Mouse (Mus musculus) forebrain, embryonic 15.5 days (tissue): Measurements from ENCODE around the gene Cfap77. TPM values are rescaled to one million over a fixed set of nuclear protein-coding genes. Genes with fewer than 3 reads are reported as not detected.

Source experiments
- ATAC-seq: fragments of 200-750 bp; cut with Nextera tagmentation; replicated peaks from 2 replicates; pipeline ENCODE4 v1.8.0; 2017; ENCODE audit warnings: mild to moderate bottlenecking, moderate TSS enrichment, moderate library complexity
- H3K27ac ChIP-seq: fragments of 300-500 bp; sonication (generic); replicated peaks from 2 replicates; pipeline ENCODE4 v1.5.1; 2015; ENCODE audit warnings: mild to moderate bottlenecking, inconsistent platforms
- H3K27me3 ChIP-seq: fragments of 300-500 bp; sonication (generic); 2 replicates; pipeline ENCODE4 v1.6.1; 2015; ENCODE audit warnings: inconsistent platforms
- H3K36me3 ChIP-seq: fragments of 300-500 bp; sonication (generic); 2 replicates; pipeline ENCODE4 v1.6.1; 2015; ENCODE audit warnings: mild to moderate bottlenecking, inconsistent platforms
- H3K4me1 ChIP-seq: fragments of 300-500 bp; sonication (generic); 2 replicates; pipeline ENCODE4 v1.6.1; 2015; ENCODE audit warnings: inconsistent platforms
- H3K4me2 ChIP-seq: fragments of 300-500 bp; sonication (generic); replicated peaks from 2 replicates; pipeline ENCODE4 v1.6.1; 2015; ENCODE audit warnings: mild to moderate bottlenecking, inconsistent platforms
- H3K4me3 ChIP-seq: fragments of 300-500 bp; sonication (generic); 2 replicates; pipeline ENCODE4 v1.5.1; 2015; ENCODE audit warnings: mild to moderate bottlenecking, inconsistent platforms
- H3K9ac ChIP-seq: fragments of 300-500 bp; sonication (generic); replicated peaks from 2 replicates; pipeline ENCODE4 v1.6.1; 2015; ENCODE audit warnings: mild to moderate bottlenecking, inconsistent platforms
- H3K9me3 ChIP-seq: fragments of 300-500 bp; sonication (generic); 2 replicates; pipeline ENCODE4 v1.6.1; 2016; ENCODE audit warnings: inconsistent platforms
- WGBS: fragments of 180-500 bp; shearing (Covaris S2); methylation state at CpG from one replicate; pipeline ENCODE4 v1.1.7; 2015; ENCODE audit warnings: mixed read lengths; 5-methylcytosine and 5-hydroxymethylcytosine counted together
- polyA plus RNA-seq: library from polyadenylated mRNA; unstranded; fragments of >200 nt; fragmentation: Nextera tagmentation; extraction: Ambion mirVana; gene quantifications from 2 replicates; pipeline ENCODE4 v1.2.1, GENCODE M21; 2015

Gene Cfap77
- polyA plus RNA-seq, 1 experiment from 2014 or later, result not detected

DNA sequence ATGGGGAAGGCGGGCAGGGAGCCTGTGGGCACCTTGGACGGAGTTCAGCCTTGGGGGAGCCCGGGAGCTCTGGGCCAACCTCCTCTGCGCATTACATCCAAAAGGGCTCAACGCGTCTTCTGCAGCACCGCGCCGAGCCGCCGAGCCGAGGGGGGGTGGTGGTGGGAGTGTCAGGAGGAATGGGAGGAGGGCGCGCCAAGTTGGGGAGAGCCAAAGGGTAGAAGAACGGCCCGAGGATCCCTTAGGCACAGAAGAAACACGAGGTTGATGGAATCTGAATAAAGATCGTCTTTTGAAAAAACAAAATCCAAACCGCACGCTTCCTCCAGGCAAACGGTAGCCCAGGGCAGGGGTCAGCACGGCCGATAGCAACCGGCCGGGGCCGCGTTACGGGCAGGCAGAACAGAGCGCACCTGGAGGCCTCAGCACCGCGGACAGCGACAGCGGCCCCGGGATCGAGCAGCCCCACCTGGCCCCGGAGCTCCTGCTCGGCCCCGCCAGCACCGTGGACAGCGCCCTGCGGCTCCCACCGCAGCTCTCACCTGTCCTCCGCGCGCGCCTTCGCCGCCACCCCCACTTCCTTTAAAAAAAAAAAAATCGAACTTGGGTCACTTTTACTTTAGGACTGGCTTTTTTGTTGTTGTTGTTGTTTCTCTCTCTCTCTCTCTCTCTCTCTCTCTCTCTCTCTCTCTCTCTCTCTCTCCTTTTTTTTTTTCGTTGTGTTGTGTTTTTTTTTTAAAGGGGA, 138.9 kb downstream of the Cfap77 start:
- no peak overlapping the region for H3K4me2 ChIP-seq

DNA sequence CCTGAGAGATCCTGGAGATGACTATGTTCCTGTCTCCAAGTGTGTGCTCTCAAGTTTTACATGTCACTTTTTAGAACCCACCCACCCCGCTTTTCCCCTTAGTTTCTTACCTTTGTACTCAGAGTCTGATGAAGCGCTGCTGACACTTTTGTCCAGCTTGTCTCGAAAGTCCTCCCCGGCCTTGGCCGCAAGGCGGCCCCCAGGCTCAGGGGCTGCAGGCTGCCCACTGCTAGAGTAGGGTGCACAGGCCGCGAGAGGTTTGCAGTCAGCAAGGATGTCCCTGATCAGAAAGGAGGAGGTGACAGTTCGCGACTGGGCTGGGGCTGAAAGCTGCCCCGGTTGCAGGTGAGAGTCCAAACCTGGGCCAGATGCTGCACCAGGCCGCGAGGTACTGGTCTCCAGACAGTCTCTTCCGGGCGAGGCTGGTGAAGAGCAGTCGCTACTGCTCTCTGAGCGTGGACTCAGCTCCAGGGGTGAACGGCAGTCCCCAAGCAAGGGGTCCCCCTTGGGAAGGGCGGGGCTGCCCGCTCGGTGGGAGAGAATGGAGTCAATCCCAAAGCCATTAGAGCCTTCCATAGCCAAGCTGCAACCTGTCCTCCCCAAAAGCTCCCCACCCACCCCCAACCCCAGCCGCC, 139.6 kb downstream of the Cfap77 start:
- H3K27me3 ChIP-seq, result peaks cover 86% of the 10 kb centered on the region
- no peaks in the 10 kb centered on the region for H3K36me3 ChIP-seq
- no peak overlapping the region for H3K9ac ChIP-seq
- ATAC-seq, result no peak
- peaks cover 21% of the 10 kb centered on the region for H3K4me1 ChIP-seq
- H3K4me3 ChIP-seq, result no peak overlapping the region
- H3K4me2 ChIP-seq, result no peak overlapping the region
- H3K9me3 ChIP-seq, result no peaks in the 10 kb centered on the region
- H3K27ac ChIP-seq, result no peak overlapping the region
- WGBS, result 2% methylated on average over 22 of the region's 22 CpGs

More for the DNA sequence above, 138.9 kb downstream of the Cfap77 start:
- ATAC-seq, result no peak
- Histone ChIP-seq H3K36me3 (no peaks in the 10 kb centered on the region), H3K27ac (no peak overlapping the region), H3K4me3 (no peak overlapping the region), H3K9ac (no peak overlapping the region), H3K9me3 (no peaks in the 10 kb centered on the region), H3K4me1 (peaks cover 21% of the 10 kb centered on the region), H3K27me3 (peaks cover 86% of the 10 kb centered on the region)
- under 1% methylated on average over 46 of the region's 50 CpGs for WGBS

DNA sequence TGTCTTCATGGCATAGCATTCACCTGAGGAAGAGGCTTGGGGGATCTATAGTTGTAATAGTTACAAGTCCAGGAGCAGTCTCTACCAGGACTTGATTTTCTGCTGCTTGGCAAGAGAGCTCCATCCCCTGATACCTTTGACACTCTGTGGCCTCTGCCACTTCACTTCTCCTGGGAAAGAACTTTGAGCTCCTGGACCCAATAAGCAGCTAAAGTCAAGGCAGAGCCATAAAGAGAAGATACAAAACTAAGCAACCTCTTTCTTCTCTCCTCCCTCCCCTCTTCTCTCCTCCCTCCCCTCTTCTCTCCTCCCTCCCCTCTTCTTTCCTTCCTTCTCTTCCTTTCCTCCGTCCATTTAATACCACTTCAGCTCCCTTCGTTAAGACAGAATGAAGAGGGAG, 140.7 kb downstream of the Cfap77 start:
- 0% methylated on average over 2 of the region's 2 CpGs for WGBS
- H3K27ac ChIP-seq, result no peak overlapping the region
- peaks cover 26% of the 10 kb centered on the region for H3K4me1 ChIP-seq
- no peaks in the 10 kb centered on the region for H3K36me3 ChIP-seq
- no peaks in the 10 kb centered on the region for H3K9me3 ChIP-seq
- H3K4me2 ChIP-seq, result no peak overlapping the region
- H3K9ac ChIP-seq, result no peak overlapping the region
- ATAC-seq, result no peak
- peaks cover 88% of the 10 kb centered on the region for H3K27me3 ChIP-seq
- no peak overlapping the region for H3K4me3 ChIP-seq

DNA sequence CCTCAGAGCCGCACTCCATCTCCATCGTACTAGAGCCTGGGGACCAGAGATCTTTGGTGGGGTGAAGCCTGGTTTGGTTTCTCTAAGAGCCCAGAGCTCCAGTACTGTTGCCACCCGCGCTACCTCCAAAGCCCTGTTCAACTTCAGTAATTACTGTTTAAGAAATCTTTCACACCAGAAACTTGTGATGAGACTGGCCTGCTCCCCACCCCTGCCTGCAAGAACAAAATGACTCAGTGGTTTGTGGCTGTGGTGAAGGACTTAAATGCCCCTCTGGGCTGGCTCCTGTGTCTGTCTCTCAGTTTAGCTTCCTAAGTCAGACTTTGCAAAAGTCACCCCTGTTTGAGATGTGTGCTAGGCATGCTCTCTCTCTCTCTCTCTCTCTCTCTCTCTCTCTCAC, 141.9 kb downstream of the Cfap77 start:
- 2% methylated on average over 4 of the region's 4 CpGs for WGBS
- Histone ChIP-seq H3K4me2 (no peak overlapping the region), H3K27ac (no peak overlapping the region), H3K36me3 (no peaks in the 10 kb centered on the region), H3K9ac (no peak overlapping the region), H3K4me1 (peaks cover 37% of the 10 kb centered on the region), H3K9me3 (no peaks in the 10 kb centered on the region), H3K27me3 (peaks cover 88% of the 10 kb centered on the region), H3K4me3 (no peak overlapping the region)
- ATAC-seq, result no peak

DNA sequence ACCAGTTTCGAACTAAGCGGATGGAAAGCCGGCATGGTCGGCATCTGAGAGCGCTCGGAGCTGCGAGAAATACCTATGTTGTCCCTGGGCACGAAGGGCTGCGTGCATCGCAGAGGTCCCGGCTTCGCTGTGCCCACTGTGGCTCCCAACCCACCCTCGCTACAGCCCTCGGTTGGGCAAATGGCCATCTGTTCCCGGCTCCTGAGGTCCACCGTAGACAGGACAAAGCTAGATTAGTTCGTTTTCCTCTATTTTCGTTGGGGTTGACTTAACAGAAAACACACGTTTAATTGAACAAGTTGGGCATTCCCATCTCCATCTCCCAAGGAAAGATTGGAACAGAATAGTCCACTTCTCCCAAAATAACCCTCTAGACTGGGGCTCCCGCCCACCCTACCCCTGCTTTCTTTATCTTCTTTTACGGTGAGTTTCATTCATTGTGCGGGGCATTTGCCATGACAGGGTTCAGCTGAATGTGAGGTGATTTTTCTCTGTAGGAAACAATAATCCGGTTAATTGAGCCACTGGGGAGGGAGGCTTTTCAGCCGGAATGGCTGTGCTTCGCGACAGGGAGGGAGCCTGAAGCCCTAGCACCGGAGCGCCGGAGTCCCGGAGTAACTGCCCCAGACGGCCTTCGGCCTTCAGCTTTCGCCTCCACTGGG, 142.7 kb downstream of the Cfap77 start:
- Histone ChIP-seq H3K4me3 (no peak overlapping the region), H3K4me1 (peaks cover 40% of the 10 kb centered on the region), H3K36me3 (no peaks in the 10 kb centered on the region), H3K9me3 (no peaks in the 10 kb centered on the region), H3K27ac (no peak overlapping the region), H3K9ac (no peak overlapping the region), H3K27me3 (peaks cover 94% of the 10 kb centered on the region), H3K4me2 (no peak overlapping the region)
- under 1% methylated on average over 33 of the region's 33 CpGs for WGBS
- no peak for ATAC-seq

DNA sequence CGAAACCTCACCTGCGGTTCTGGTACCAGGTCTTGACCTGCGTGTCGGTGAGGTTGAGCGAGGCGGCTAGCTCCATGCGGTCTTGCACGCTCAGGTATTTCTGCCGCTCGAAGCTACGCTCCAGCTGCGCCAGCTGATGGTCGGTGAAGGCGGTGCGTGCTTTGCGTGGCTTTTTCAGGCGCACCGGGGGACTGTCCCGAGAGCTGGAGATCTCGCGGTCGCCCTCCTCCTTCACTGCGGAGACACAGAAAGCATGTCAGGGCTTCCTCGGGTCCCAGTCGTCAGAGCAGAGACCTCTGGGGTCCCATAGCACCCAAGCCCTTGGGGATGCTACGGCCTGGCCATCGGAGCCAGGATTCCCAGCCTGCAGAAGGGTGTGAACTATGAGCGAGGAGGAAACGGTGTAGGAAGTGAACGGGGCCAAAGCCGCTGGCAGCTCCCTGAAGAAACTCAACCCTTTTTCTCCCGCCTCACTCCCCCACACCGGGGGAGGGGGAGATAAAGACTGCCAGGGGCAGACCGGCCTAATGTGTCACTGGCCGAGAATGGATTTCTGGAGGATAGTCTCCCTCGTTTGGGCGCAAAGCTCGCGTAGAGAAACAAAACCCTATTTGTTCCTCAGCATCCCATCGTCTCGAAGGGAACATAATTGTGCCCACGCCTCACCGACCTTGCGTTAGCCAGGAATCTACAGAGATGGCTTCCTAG, 143.4 kb downstream of the Cfap77 start:
- H3K4me1 ChIP-seq, result peaks cover 40% of the 10 kb centered on the region
- ATAC-seq, result no peak
- no peak overlapping the region for H3K4me3 ChIP-seq
- H3K4me2 ChIP-seq, result no peak overlapping the region
- H3K9ac ChIP-seq, result no peak overlapping the region
- H3K27ac ChIP-seq, result no peak overlapping the region
- peaks cover 94% of the 10 kb centered on the region for H3K27me3 ChIP-seq
- no peaks in the 10 kb centered on the region for H3K36me3 ChIP-seq
- WGBS, result 1% methylated on average over 44 of the region's 44 CpGs
- no peaks in the 10 kb centered on the region for H3K9me3 ChIP-seq

DNA sequence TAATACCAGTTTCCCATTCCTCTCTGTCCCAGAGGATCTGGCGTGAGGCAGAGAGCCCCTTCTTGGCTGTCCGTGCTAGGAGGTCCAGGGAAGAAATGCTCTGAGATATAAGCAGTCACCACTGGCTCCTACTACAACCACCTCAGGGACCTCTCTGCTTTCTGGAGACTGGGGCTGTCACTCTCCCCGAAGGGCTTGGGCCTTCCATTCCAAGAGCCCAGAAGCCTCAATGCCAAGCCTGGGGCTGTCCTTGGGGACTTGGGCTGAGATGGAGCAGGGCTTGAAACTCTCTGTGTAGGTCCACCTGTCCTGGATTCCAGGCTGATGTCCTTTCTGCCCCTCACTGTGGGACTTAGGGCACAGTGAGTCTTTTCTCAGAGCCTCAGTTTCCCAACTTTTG, 144.0 kb downstream of the Cfap77 start:
- no peaks in the 10 kb centered on the region for H3K9me3 ChIP-seq
- ATAC-seq, result no peak
- WGBS, result 12% methylated on average over 3 of the region's 3 CpGs
- H3K4me2 ChIP-seq, result no peak overlapping the region
- H3K9ac ChIP-seq, result no peak overlapping the region
- peaks cover 37% of the 10 kb centered on the region for H3K4me1 ChIP-seq
- H3K27me3 ChIP-seq, result peaks cover 94% of the 10 kb centered on the region
- no peaks in the 10 kb centered on the region for H3K36me3 ChIP-seq
- no peak overlapping the region for H3K4me3 ChIP-seq
- no peak overlapping the region for H3K27ac ChIP-seq

DNA sequence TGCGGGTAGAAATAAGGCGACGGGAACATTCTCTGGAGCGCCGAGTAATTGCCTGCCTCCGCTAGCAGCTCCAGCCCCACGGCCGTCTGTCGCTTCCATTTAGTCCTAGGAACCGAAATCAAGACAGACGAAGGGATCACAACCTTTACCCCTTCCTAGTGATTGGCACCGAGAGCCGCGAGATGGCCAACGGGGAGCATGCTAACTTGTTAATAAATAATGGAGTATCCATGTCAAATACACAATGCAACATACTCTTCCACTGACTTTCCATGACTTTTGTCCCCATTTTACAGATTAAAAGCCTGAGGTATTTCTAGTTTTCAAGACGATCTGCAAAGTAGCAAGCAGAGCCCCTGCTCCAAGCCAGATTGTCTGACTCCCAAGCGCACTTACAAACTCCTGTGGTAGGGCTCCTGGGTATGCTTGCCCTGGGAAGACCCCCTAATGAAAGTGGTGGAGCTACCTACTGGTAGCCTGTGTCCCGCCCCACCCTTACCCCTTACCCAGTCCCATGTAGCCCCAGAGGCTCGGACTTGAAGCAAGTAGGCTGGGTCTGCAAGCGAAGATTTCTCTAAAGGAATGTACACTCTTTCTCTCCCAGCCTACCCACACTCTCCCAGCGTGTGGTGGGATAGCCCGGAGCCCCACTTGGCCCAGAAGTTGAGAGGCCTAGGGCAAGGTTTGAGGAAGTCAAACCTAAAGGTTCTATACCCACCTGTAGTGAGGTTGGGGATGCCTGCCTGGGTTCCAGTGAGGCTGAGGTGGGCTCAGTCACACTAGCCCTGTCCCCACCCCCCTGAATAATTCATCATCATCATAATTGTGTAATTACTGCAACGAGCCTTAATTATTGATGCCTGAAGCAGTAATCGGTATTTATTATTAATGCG, 144.8 kb downstream of the Cfap77 start:
- no peak overlapping the region for H3K4me2 ChIP-seq
- peaks cover 6% of the 10 kb centered on the region; the same call in 1 of the 2 replicates for H3K36me3 ChIP-seq
- no peak overlapping the region for H3K9ac ChIP-seq
- ATAC-seq, result no peak
- H3K4me3 ChIP-seq, result no peak overlapping the region
- peaks cover 33% of the 10 kb centered on the region for H3K4me1 ChIP-seq
- H3K27me3 ChIP-seq, result peaks cover 94% of the 10 kb centered on the region
- H3K27ac ChIP-seq, result no peak overlapping the region
- H3K9me3 ChIP-seq, result no peaks in the 10 kb centered on the region
- 4% methylated on average over 25 of the region's 25 CpGs for WGBS

DNA sequence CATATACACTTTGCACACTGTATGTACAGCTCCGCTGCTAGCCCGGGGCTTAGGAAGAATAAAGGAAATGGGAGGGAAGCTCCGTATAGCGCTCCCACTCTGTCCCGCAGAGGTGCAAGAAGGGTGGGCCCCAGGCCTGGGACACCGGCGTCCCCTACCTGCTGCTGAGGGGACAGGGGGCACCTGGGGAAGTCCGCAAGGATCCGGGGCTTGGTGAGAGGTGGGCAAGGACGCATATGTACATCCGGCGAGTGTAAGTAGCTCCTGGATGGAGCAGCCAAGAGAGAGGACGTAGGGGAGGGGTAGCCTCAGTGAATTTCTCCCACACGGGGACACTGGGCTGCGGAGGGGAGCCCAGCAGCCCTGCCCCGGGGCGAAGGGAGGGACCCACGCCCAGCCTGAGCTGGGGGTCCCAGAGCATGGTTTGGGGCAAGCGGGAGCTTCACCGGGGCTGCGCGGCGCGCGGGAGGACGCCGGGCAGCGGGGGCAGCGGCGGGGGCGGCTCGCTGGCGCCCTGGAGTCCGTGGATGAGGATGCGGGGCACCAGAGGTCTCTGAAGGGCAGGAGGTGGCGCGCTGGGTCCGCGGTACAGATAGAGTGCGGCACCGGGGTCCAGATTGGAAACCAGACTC, 145.6 kb downstream of the Cfap77 start:
- H3K27ac ChIP-seq, result no peak overlapping the region
- peaks cover 93% of the 10 kb centered on the region for H3K27me3 ChIP-seq
- WGBS, result under 1% methylated on average over 41 of the region's 41 CpGs
- no peak overlapping the region for H3K4me3 ChIP-seq
- no peak overlapping the region for H3K9ac ChIP-seq
- H3K4me1 ChIP-seq, result peaks cover 33% of the 10 kb centered on the region
- peaks cover 8% of the 10 kb centered on the region; the same call in 1 of the 2 replicates for H3K36me3 ChIP-seq
- H3K4me2 ChIP-seq, result no peak overlapping the region
- no peaks in the 10 kb centered on the region for H3K9me3 ChIP-seq
- ATAC-seq, result peak; percentile 21; the same call in 1 of the 2 replicates

DNA sequence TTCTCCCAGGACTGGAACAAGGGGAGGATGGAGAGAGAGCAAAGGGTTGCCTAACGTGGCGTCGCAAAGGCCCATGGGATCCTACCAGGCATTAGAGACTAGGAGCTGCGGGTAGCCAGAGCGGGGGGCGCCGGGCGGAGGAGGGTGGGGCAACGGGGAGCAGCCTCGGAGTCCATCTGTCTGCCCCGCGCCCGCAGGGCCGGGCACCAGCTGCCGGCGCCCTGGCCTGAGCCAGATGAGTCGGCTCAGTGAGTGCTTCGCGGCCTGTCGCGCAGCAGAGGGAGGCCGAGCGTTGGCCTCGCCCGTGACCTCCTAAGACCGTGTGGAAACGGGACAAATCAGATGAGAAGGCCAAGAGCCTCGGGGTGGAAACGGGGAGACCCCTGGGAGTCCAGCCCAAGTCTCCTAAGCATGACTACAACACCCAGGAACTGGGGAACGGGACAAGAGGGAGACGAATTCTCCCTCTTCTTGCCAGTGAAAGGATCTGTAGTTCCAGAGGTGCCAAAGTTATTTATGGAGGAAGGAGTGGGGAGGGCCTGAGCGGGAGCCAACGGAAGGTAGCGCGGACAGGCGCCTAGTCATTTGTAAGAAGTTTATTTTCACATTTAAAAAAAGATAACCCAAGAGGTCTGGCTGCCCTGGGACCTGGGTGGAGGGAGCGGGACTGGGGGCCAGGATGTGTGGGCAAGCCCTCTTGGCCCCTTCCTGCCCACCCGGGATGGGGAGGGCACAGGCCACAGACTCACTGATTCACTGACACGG, 146.3 kb downstream of the Cfap77 start:
- WGBS, result under 1% methylated on average over 39 of the region's 39 CpGs
- Histone ChIP-seq H3K4me2 (peak overlapping the region; percentile 35), H3K36me3 (peaks cover 8% of the 10 kb centered on the region; the same call in 1 of the 2 replicates), H3K9ac (peak overlapping the region; percentile 25; the same call in 1 of the 2 replicates), H3K27me3 (peaks cover 86% of the 10 kb centered on the region), H3K4me1 (peaks cover 33% of the 10 kb centered on the region), H3K9me3 (no peaks in the 10 kb centered on the region), H3K27ac (no peak overlapping the region), H3K4me3 (peak overlapping the region; percentile 18)
- peak; percentile 67; the same call in 1 of the 2 replicates for ATAC-seq
